In genomic region chr15:80981176-80981575, GRCm38 (mm10) we compare ENCODE assay signal across 22 mouse cellular contexts. TPM values are rescaled to one million over a fixed set of nuclear protein-coding genes. Genes with fewer than 3 reads are reported as not detected.
A peak's percentile ranks its signal among the peaks of the same experiment; 100 is the strongest.
DNase-seq lines count a peak whose midpoint lies in the region; ATAC-seq and TF ChIP-seq lines count a peak whose summit lies in the region.
"Had no signal": no experiment of that assay in that cellular context is flagged by ENCODE, and none has a peak within 500 bp of the region (broad histone marks: within the 10 kb centered on the region; RNA-seq: fewer than 3 reads in every experiment).

No protein-coding gene starts in this region.

- ATAC-seq in stomach, embryonic 15.5 days (ENCODE audit: insufficient read depth, low FRiP score, low read depth) = no peak
- no peak for ATAC-seq in stomach, postnatal 0 days (ENCODE audit: low FRiP score, low TSS enrichment)
- ATAC-seq in liver, embryonic 13.5 days (ENCODE audit: low read depth) = peak; percentile 70
- peak; percentile 71 for ATAC-seq in megakaryocyte progenitor cell, adult 5-6 weeks (replicated peaks; ENCODE audit: poor library complexity)
- ATAC-seq: activated CD4-positive, CD25-positive, alpha-beta regulatory T cell, adult 4 months; forebrain, embryonic 15.5 days; Patski had no signal

- no peak overlapping the region for H3K4me3 ChIP-seq in stomach, embryonic 15.5 days (replicated peaks)
- H3K4me3 ChIP-seq in stomach, postnatal 0 days (ENCODE audit: low read depth, low read length) = no peak overlapping the region
- H3K4me3 ChIP-seq in liver, embryonic 13.5 days (replicated peaks) = no peak overlapping the region
- H3K4me3 ChIP-seq: embryonic facial prominence, embryonic 15.5 days; forebrain, embryonic 15.5 days; heart, adult 2 months; heart, embryonic 15.5 days; hindbrain, embryonic 10.5 days had no signal

- H3K4me1 ChIP-seq in stomach, embryonic 15.5 days = 0 out of 2 replicates have a peak, but pooled peaks cover 7% of the 10 kb centered on the region
- 0 out of 2 replicates have a peak, but pooled peaks cover 2% of the 10 kb centered on the region for H3K4me1 ChIP-seq in stomach, postnatal 0 days (replicated peaks; ENCODE audit: control insufficient read depth, insufficient read depth)
- H3K4me1 ChIP-seq in liver, embryonic 13.5 days (replicated peaks) = peaks cover 46% of the 10 kb centered on the region
- H3K4me1 ChIP-seq: embryonic facial prominence, embryonic 15.5 days had no signal

- H3K9me3 ChIP-seq in stomach, embryonic 15.5 days = no peaks in the 10 kb centered on the region
- H3K9me3 ChIP-seq in stomach, postnatal 0 days (ENCODE audit: control insufficient read depth, low read length) = no peaks in the 10 kb centered on the region
- H3K9me3 ChIP-seq in liver, embryonic 13.5 days (replicated peaks) = no peaks in the 10 kb centered on the region
- H3K9me3 ChIP-seq: embryonic facial prominence, embryonic 15.5 days; forebrain, embryonic 15.5 days; heart, embryonic 15.5 days; hindbrain, embryonic 10.5 days had no signal

- no peak for DNase-seq in stomach, postnatal 0 days (ENCODE audit: low spot score)
- peak; percentile 33 for DNase-seq in liver, embryonic 13.5 days
- DNase-seq in thymus, adult 18-20 months = no peak
- no peak for DNase-seq in thymus, postnatal 10 days (ENCODE audit: low spot score in 2 of 2)
- DNase-seq in right cerebral cortex, postnatal 25 days = no peak
- DNase-seq: adrenal gland, postnatal 14 days; cerebellum, adult 11 months; cerebellum, adult 8-10 months; cerebellum, postnatal 14 days; embryo, embryonic 11 days; gastrocnemius, postnatal 10 days; heart, adult 2 months had no signal

- no peak for TF ChIP-seq EP300 in stomach, postnatal 0 days (optimal IDR thresholded peaks at IDR 0.05)

- no peaks in the 10 kb centered on the region for H3K27me3 ChIP-seq in stomach, embryonic 15.5 days (replicated peaks)
- H3K27me3 ChIP-seq in stomach, postnatal 0 days (ENCODE audit: control insufficient read depth, insufficient read depth, low read length) = no peaks in the 10 kb centered on the region
- H3K27me3 ChIP-seq in liver, embryonic 13.5 days = no peaks in the 10 kb centered on the region
- H3K27me3 ChIP-seq: embryonic facial prominence, embryonic 15.5 days; forebrain, embryonic 15.5 days; heart, embryonic 15.5 days; Patski had no signal

- 80% methylated on average over 4 of the region's 4 CpGs for WGBS in stomach, embryonic 15.5 days
- 73% methylated on average over 4 of the region's 4 CpGs for WGBS in stomach, postnatal 0 days
- WGBS in liver, embryonic 13.5 days (ENCODE audit: insufficient replicate concordance) = 27% methylated on average over 4 of the region's 4 CpGs

- H3K4me2 ChIP-seq in stomach, embryonic 15.5 days = no peak overlapping the region
- no peak overlapping the region for H3K4me2 ChIP-seq in stomach, postnatal 0 days (replicated peaks; ENCODE audit: low read depth)
- H3K4me2 ChIP-seq in liver, embryonic 13.5 days = 0 out of 2 replicates have a peak overlapping the region, but pooled peaks have one; percentile 3
- H3K4me2 ChIP-seq: embryonic facial prominence, embryonic 15.5 days; forebrain, embryonic 15.5 days; heart, embryonic 11.5 days; heart, embryonic 15.5 days; hindbrain, embryonic 14.5 days had no signal

- H3K36me3 ChIP-seq in stomach, embryonic 15.5 days = no peaks in the 10 kb centered on the region
- no peaks in the 10 kb centered on the region for H3K36me3 ChIP-seq in stomach, postnatal 0 days (ENCODE audit: control insufficient read depth, insufficient read depth, low read length)
- H3K36me3 ChIP-seq in liver, embryonic 13.5 days = no peaks in the 10 kb centered on the region
- H3K36me3 ChIP-seq: embryonic facial prominence, embryonic 15.5 days; forebrain, embryonic 15.5 days; heart, embryonic 15.5 days; hindbrain, embryonic 10.5 days had no signal

- TF ChIP-seq CTCF in stomach, postnatal 0 days (IDR thresholded peaks at IDR 0.05; ENCODE audit: low read depth) = no peak

- H3K9ac ChIP-seq in stomach, embryonic 15.5 days = no peak overlapping the region
- H3K9ac ChIP-seq in stomach, postnatal 0 days (ENCODE audit: low read length) = no peak overlapping the region
- no peak overlapping the region for H3K9ac ChIP-seq in liver, embryonic 13.5 days
- H3K9ac ChIP-seq: embryonic facial prominence, embryonic 15.5 days; forebrain, embryonic 15.5 days; heart, embryonic 15.5 days; hindbrain, embryonic 14.5 days had no signal

- H3K27ac ChIP-seq in stomach, embryonic 15.5 days = peak overlapping the region; percentile 16; the same call in 1 of the 2 replicates
- no peak overlapping the region for H3K27ac ChIP-seq in stomach, postnatal 0 days (replicated peaks)
- no peak overlapping the region for H3K27ac ChIP-seq in liver, embryonic 13.5 days
- H3K27ac ChIP-seq: embryonic facial prominence, embryonic 15.5 days; forebrain, embryonic 15.5 days; heart, adult 2 months; heart, embryonic 15.5 days; hindbrain, embryonic 10.5 days; hindbrain, embryonic 14.5 days had no signal

RNA-seq across cellular contexts. Expression of gene Sgsm3, which starts 3.6 kb away (rescaled TPM):
- polyA plus RNA-seq in stomach, embryonic 15.5 days (2015; fragmentation: Nextera tagmentation; extraction: Ambion mirVana) = 43.9 and 44.6 TPM in 2 replicates
- 44.8 and 49.4 TPM in 2 replicates for polyA plus RNA-seq in stomach, postnatal 0 days (2015; fragmentation: Nextera tagmentation; extraction: Ambion mirVana)
- polyA plus RNA-seq in liver, embryonic 13.5 days (2015; fragmentation: Nextera tagmentation; extraction: Ambion mirVana) = 12.9 and 14.3 TPM in 2 replicates
- total RNA-seq in megakaryocyte progenitor cell, adult 5-6 weeks (2015) = 7.2 and 7.5 TPM in 2 replicates
- 21.7 and 26.0 TPM in 2 replicates for total RNA-seq in megakaryocyte progenitor cell, adult 5-6 weeks (2017)

RNA-seq across cellular contexts. Expression of gene Adsl, which starts 32.9 kb away (rescaled TPM):
- 147 and 178 TPM in 2 replicates for polyA plus RNA-seq in stomach, embryonic 15.5 days (2015; fragmentation: Nextera tagmentation; extraction: Ambion mirVana)
- 77.0 and 79.7 TPM in 2 replicates for polyA plus RNA-seq in stomach, postnatal 0 days (2015; fragmentation: Nextera tagmentation; extraction: Ambion mirVana)
- 131 and 134 TPM in 2 replicates for polyA plus RNA-seq in liver, embryonic 13.5 days (2015; fragmentation: Nextera tagmentation; extraction: Ambion mirVana)
- total RNA-seq in megakaryocyte progenitor cell, adult 5-6 weeks (2015) = 45.5 and 46.5 TPM in 2 replicates
- total RNA-seq in megakaryocyte progenitor cell, adult 5-6 weeks (2017) = 164 and 185 TPM in 2 replicates

Comparison
In these comparisons a context has a peak if more than half of its experiments do, and no peak if none do; other contexts are left out.
1. ATAC-seq: peak in liver, embryonic 13.5 days (single experiment) and megakaryocyte progenitor cell, adult 5-6 weeks (single experiment); none in stomach, embryonic 15.5 days (single experiment) and stomach, postnatal 0 days (single experiment).